9 mouse cellular contexts compared by ENCODE assay signal in genomic region chr9:111939271-111940067, GRCm38 (mm10).
DNase-seq lines count a peak whose midpoint lies in the region; ATAC-seq and TF ChIP-seq lines count a peak whose summit lies in the region.
"Had no signal": no experiment of that assay in that cellular context is flagged by ENCODE, and none has a peak within 500 bp of the region (broad histone marks: within the 10 kb centered on the region; RNA-seq: fewer than 3 reads in every experiment).

No protein-coding gene starts in this region.

- peak; percentile 6 for DNase-seq in kidney, postnatal 14 days
- DNase-seq in kidney, postnatal 36 days: no peak
- peak; percentile 23 for DNase-seq in ZHBTc4 (ENCODE audit: low read depth, low spot score)
- DNase-seq in hindbrain, postnatal 0 days (ENCODE audit: low spot score): peak; percentile 76
- peak; percentile 49 to 65 for DNase-seq in right cerebral cortex, postnatal 10 days (ENCODE audit: low spot score in 2 of 2)

- ATAC-seq in common myeloid progenitor, adult 5-6 weeks (replicated peaks; ENCODE audit: low read depth, poor library complexity, severe bottlenecking): peak; percentile 78
- peak; percentile 35; the same call in 1 of the 2 replicates for ATAC-seq in hindbrain, postnatal 0 days
- no peak for ATAC-seq in activated CD4-positive, CD25-positive, alpha-beta regulatory T cell, adult 4 months
- ATAC-seq in granulocyte monocyte progenitor cell, adult 5-6 weeks (replicated peaks; ENCODE audit: poor library complexity, severe bottlenecking): no peak; the same call in 1 of the 2 replicates

- H3K9ac ChIP-seq in hindbrain, postnatal 0 days (replicated peaks; ENCODE audit: low read length): no peak overlapping the region
- H3K9ac ChIP-seq: heart, embryonic 15.5 days had no signal

- TF ChIP-seq CTCF in hindbrain, postnatal 0 days (IDR thresholded peaks at IDR 0.05; ENCODE audit: low read depth): peak; percentile 81

- H3K4me2 ChIP-seq in hindbrain, postnatal 0 days (ENCODE audit: low read depth, low read length): no peak overlapping the region
- H3K4me2 ChIP-seq: heart, embryonic 15.5 days had no signal

- H3K36me3 ChIP-seq in hindbrain, postnatal 0 days (ENCODE audit: insufficient read depth, low read length): no peaks in the 10 kb centered on the region
- H3K36me3 ChIP-seq: heart, embryonic 15.5 days had no signal

- no peaks in the 10 kb centered on the region for H3K9me3 ChIP-seq in hindbrain, postnatal 0 days (ENCODE audit: low read length)
- H3K9me3 ChIP-seq: heart, embryonic 15.5 days had no signal

- H3K4me1 ChIP-seq in hindbrain, postnatal 0 days (ENCODE audit: insufficient read depth, low read length): no peaks in the 10 kb centered on the region
- H3K4me1 ChIP-seq: heart, embryonic 15.5 days had no signal

- H3K4me3 ChIP-seq in hindbrain, postnatal 0 days (ENCODE audit: low read length): no peak overlapping the region
- H3K4me3 ChIP-seq: heart, embryonic 15.5 days had no signal

- H3K27ac ChIP-seq in hindbrain, postnatal 0 days: no peak overlapping the region
- H3K27ac ChIP-seq: heart, embryonic 15.5 days had no signal

- H3K27me3 ChIP-seq in hindbrain, postnatal 0 days (ENCODE audit: insufficient read depth, low read length): no peaks in the 10 kb centered on the region
- H3K27me3 ChIP-seq: heart, embryonic 15.5 days had no signal

- WGBS in hindbrain, postnatal 0 days: 45% methylated on average over 8 of the region's 8 CpGs

Comparison
In these comparisons a context has a peak if more than half of its experiments do, and no peak if none do; other contexts are left out.
1. DNase-seq: peak in kidney, postnatal 14 days (single experiment), ZHBTc4 (single experiment), hindbrain, postnatal 0 days (single experiment) and right cerebral cortex, postnatal 10 days (2 of 2); none in kidney, postnatal 36 days (0 of 2).
2. ATAC-seq: peak in common myeloid progenitor, adult 5-6 weeks (single experiment) and hindbrain, postnatal 0 days (single experiment); none in activated CD4-positive, CD25-positive, alpha-beta regulatory T cell, adult 4 months (single experiment) and granulocyte monocyte progenitor cell, adult 5-6 weeks (single experiment).